10 mouse cellular contexts compared by ENCODE assay signal in genomic region chr7:136342211-136342799, GRCm38 (mm10).
DNase-seq lines count a peak whose midpoint lies in the region; ATAC-seq and TF ChIP-seq lines count a peak whose summit lies in the region.
"Had no signal": no experiment of that assay in that cellular context is flagged by ENCODE, and none has a peak within 500 bp of the region (broad histone marks: within the 10 kb centered on the region; RNA-seq: fewer than 3 reads in every experiment).

No protein-coding gene starts in this region.

- H3K9me3 ChIP-seq in heart, embryonic 15.5 days (replicated peaks) = no peaks in the 10 kb centered on the region
- H3K9me3 ChIP-seq in embryonic facial prominence, embryonic 10.5 days = no peaks in the 10 kb centered on the region
- no peaks in the 10 kb centered on the region for H3K9me3 ChIP-seq in forebrain, postnatal 0 days (ENCODE audit: low read length)

- no peak for DNase-seq in heart, postnatal 4 days
- peak; percentile 37 for DNase-seq in embryonic facial prominence, embryonic 10.5 days (ENCODE audit: low spot score)
- DNase-seq in forebrain, postnatal 0 days = no peak
- DNase-seq in mesoderm, embryonic 11.5 days (ENCODE audit: low read depth, low spot score) = peak; percentile 63
- DNase-seq in left cerebral cortex, postnatal 10 days (ENCODE audit: extremely low spot score in 1 of 2, low spot score in 2 of 2) = no peak
- DNase-seq in spleen, adult 18-20 months = no peak
- DNase-seq in lung, postnatal 36 days = no peak
- DNase-seq: cerebellum, adult 9-10 months; thymus, adult 2 months had no signal

- no peak overlapping the region for H3K9ac ChIP-seq in heart, embryonic 15.5 days
- H3K9ac ChIP-seq in forebrain, postnatal 0 days = no peak overlapping the region

- H3K4me2 ChIP-seq in heart, embryonic 15.5 days = 0 out of 2 replicates have a peak overlapping the region, but pooled peaks have one; percentile 17
- H3K4me2 ChIP-seq in forebrain, postnatal 0 days (ENCODE audit: low read depth) = 0 out of 2 replicates have a peak overlapping the region, but pooled peaks have one; percentile 10

- intact Hi-C loops in left cerebral cortex, postnatal 10 days (cut with DNase I) = no loop called here

- no peak for TF ChIP-seq CTCF in forebrain, postnatal 0 days (IDR thresholded peaks at IDR 0.05; ENCODE audit: low read depth)

- 55% methylated on average over 10 of the region's 10 CpGs for WGBS in heart, embryonic 15.5 days
- 27% methylated on average over 10 of the region's 10 CpGs for WGBS in embryonic facial prominence, embryonic 10.5 days
- 20% methylated on average over 10 of the region's 10 CpGs for WGBS in forebrain, postnatal 0 days

- H3K27me3 ChIP-seq in heart, embryonic 15.5 days = no peaks in the 10 kb centered on the region
- H3K27me3 ChIP-seq in embryonic facial prominence, embryonic 10.5 days (replicated peaks; ENCODE audit: low read depth, poor library complexity, severe bottlenecking) = peaks cover 16% of the 10 kb centered on the region; the same call in 1 of the 2 replicates
- H3K27me3 ChIP-seq in forebrain, postnatal 0 days (ENCODE audit: insufficient read depth, low read length) = 0 out of 2 replicates have a peak, but pooled peaks cover 5% of the 10 kb centered on the region

- no peaks in the 10 kb centered on the region for H3K36me3 ChIP-seq in heart, embryonic 15.5 days
- H3K36me3 ChIP-seq in embryonic facial prominence, embryonic 10.5 days (replicated peaks) = no peaks in the 10 kb centered on the region
- no peaks in the 10 kb centered on the region for H3K36me3 ChIP-seq in forebrain, postnatal 0 days (ENCODE audit: insufficient read depth)

- ATAC-seq in heart, embryonic 15.5 days (replicated peaks; ENCODE audit: insufficient number of reproducible peaks, insufficient read depth, low FRiP score, low read depth) = no peak
- ATAC-seq in forebrain, postnatal 0 days = no peak

- peak overlapping the region; percentile 26 for H3K27ac ChIP-seq in heart, embryonic 15.5 days
- H3K27ac ChIP-seq in embryonic facial prominence, embryonic 10.5 days (replicated peaks) = peak overlapping the region; percentile 82
- no peak overlapping the region for H3K27ac ChIP-seq in forebrain, postnatal 0 days (ENCODE audit: low read depth, low read length)

- H3K4me1 ChIP-seq in heart, embryonic 15.5 days (replicated peaks) = peaks cover 22% of the 10 kb centered on the region; the same call in 1 of the 2 replicates
- peaks cover 39% of the 10 kb centered on the region for H3K4me1 ChIP-seq in embryonic facial prominence, embryonic 10.5 days
- H3K4me1 ChIP-seq in forebrain, postnatal 0 days (ENCODE audit: insufficient read depth) = peaks cover 3% of the 10 kb centered on the region; the same call in 1 of the 2 replicates

- no peak overlapping the region for H3K4me3 ChIP-seq in heart, embryonic 15.5 days
- H3K4me3 ChIP-seq in embryonic facial prominence, embryonic 10.5 days = 0 out of 2 replicates have a peak overlapping the region, but pooled peaks have one; percentile 11
- H3K4me3 ChIP-seq in forebrain, postnatal 0 days (ENCODE audit: low read depth, low read length) = no peak overlapping the region

Comparison
In these comparisons a context has a peak if more than half of its experiments do, and no peak if none do; other contexts are left out.
1. DNase-seq: peak in embryonic facial prominence, embryonic 10.5 days (single experiment) and mesoderm, embryonic 11.5 days (single experiment); none in heart, postnatal 4 days (single experiment), forebrain, postnatal 0 days (single experiment), left cerebral cortex, postnatal 10 days (0 of 2), spleen, adult 18-20 months (0 of 2) and lung, postnatal 36 days (single experiment).